Mouse (Mus musculus) adrenal gland, postnatal 25 days (tissue): ENCODE data around the gene Atp5j2. TPM values are rescaled to one million over a fixed set of nuclear protein-coding genes. Genes with fewer than 3 reads are reported as not detected.

Experiments
- DNase-seq: peaks from one replicate; pipeline ENCODE4 v3.0.0; 2021; ENCODE audit warnings: mixed read lengths
- total RNA-seq: library from RNA; stranded (reverse); gene quantifications from 2 replicates; pipeline ENCODE4 v1.2.3, GENCODE M21; 2021

Gene Atp5j2
- total RNA-seq, 1 experiment from 2014 or later: 437 TPM

GRCm38 (mm10) chr5:145201321-145201991 is 9.6 kb upstream of the Atp5j2 start, which contains the start of gene Zkscan14:
Zkscan14 (minus strand) TSS chr5:145201868.
- DNase-seq: peak; percentile 65

DNA sequence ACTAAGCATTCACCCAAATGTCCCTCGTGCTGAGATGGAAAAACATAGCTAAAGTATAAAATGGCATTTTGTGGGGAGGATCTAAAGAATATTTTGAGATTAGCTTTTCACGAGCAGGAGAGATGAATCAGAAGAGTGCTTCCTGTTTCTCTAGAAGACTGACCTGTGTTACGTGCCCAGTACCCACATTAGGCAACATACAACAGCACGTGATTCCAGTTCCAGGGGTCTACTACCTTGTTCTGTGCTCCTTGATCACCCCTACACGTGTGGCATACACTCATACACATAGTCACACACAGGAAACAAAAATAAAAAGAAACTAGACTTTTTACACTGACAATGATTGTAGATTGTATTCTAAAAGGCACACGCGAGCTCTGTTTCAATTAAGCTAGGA is 8.5 kb upstream of the Atp5j2 start:
- no peak for DNase-seq

DNA sequence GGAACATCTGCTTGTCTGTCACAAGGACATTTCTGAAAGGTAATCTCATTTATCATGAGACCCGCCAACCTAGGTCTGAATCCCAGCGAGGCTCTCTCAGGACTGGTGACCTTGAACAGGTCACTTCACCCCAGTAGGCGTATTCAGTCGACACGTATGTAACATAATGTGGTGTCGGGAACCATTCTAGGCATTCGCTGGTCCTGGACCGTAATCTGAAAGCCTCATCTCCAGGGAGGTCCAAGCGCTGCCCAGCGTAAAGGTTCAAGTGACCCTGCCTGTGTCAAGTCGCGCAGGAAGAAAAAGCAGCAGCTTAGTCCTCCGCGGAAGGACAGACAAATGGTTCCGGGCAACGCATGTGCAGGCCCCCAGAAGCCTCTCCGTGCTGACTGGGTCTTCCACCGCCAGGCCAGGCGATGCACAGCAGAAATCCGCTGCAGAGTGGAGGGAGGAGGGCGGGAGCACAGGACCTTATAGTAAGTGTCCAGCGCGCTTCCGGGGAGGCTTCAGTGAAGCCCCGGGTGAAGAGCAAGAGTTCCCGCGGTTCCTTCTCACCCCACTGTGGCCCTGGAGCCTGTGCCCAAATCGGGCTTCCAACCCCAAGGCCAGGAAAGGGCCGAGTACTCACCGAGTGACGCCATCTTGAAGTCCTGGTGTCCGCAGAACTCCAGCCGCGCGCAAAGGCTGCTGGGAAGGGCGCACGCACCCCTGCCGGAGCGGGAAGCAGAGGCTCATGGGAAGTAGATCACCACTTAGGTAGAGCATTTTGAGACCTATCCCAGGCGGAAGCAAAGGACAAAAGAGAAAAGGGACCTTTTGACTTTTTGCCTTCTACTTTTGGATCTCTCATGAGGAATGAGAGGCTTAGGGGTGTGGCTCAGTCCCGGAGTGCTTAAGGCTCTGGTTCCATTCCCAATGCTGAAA is 725 bp downstream of the Atp5j2 start:
- DNase-seq: peak; percentile 89

DNA sequence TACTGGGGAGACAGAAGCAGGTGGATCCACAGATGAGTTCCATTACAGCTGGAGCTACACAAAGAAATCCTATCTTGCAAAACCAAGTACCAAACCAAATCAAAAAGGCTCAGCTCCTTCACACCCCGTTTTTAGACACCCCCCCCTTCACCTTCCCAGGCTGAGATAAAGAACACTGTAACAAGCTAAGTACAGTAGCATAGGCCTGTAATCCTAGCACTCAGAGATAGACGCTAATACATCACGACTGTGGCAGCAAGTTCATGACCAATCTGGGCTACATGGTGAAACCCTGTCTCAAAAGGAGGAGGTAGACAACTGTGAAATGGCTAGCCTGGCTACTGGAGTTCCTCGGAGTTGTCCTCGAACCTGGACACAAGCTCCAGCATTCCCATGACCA is 1.5 kb downstream of the Atp5j2 start:
- no peak for DNase-seq

- DNase-seq: no peak
Measured at GRCm38 (mm10) chr5:145189416-145189815, 2.4 kb downstream of the Atp5j2 start.

DNA sequence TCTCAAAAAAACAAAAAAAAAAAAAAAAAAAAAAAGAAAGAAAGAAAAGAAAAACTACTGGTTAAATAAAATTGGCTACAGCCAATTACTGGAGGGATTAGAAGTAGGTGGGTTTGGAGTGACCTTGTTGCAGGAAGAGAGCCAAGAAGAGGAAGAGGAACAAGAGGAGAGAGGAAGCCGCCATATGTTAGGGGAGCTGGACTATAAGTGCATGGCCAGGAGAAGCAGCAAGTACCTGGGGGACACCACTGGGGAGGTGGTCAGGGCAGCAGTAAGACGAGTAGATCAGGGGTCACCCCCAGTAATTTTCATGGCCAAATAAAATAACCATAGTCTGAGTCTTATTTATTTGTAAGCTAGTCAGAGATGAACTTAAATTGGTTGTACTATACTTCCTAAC is 6.6 kb downstream of the Atp5j2 start:
- no peak for DNase-seq

DNA sequence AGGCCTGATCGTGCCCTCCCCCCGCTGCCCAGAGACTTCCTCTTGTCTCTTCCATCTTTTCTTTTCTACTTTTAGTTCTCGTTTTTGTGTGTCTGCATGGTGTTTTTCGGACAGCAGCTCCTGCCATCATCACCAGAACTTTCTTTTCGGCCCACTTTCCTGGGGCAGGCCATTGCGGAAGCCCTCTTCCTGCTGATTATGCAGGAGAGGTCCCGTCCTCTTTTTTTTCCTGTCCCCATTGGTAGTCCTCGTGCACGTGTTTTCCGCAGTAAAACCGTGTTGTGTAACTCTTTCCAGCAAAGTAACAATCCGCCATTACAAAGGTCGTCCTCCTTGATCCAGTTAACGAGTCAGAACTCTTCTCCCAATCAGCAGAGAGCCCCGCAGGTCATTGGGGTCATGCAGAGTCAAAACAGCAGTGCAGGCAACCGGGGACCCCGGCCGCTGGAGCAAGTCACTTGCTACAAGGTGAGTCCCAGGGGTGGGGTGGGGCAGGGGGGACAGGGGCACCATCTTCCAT is 13.3 kb downstream of the Atp5j2 start:
- no peak for DNase-seq

DNA sequence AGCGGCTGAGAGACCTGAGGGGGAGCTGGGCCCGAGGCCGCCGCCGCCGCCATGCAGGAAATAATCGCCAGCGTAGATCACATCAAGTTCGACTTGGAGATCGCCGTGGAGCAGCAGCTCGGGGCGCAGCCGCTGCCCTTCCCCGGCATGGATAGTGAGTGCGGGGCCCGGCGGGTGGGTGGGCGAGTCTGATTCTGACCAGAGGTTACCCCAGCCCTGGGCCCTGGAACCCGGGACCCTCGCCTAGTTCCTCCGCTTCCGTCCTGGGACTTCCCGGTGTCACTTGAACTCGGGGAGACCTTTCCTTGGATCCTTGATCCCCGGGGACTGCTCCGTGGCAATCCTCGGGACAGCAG is 24.6 kb downstream of the Atp5j2 start:
- DNase-seq: no peak

DNA sequence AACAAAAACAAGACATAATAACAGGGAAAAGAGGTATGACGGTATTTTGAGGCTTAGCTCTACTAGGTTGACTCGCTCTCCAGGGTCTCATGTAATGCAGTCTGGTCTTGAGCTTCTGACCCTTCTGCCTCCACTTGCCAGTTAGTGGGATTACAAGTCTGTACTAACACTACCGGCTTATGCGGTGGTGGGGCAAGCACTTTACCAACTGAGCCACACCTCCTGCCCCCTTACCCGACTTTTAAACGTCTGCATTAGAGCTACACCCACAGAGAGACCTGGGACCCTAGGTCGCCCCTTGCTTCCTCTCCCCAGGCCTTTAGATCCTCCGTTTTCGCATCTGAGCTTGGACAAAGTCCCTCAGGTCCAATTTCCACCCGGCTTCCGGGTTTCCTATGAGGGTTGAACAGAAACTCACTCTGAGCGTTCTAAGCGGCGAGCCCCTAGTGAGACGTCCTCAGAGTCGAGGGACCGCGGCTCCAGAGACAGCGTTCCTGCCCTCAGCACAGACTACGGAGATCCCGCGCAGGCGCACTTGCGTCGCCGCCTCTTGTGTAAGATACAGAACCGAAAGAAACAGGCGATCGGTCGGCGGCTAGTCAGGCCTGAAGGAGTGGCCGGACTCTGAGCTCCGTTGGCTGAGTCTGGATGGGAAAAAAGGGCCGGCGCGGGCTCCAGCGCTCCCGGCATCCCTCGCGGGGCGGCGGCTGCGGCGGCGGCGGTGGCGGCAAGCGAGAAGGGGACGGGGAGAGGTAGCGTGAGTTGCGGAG is 25.1 kb downstream of the Atp5j2 start, which contains the start of the genes Ptcd1 and Cpsf4:
Gene Ptcd1, minus strand, starts transcription at position 573 of the 770 bp plus-strand sequence.
Gene Cpsf4, plus strand, starts transcription at position 678 of the 770 bp plus-strand sequence.
- peak; percentile 98 for DNase-seq

DNA sequence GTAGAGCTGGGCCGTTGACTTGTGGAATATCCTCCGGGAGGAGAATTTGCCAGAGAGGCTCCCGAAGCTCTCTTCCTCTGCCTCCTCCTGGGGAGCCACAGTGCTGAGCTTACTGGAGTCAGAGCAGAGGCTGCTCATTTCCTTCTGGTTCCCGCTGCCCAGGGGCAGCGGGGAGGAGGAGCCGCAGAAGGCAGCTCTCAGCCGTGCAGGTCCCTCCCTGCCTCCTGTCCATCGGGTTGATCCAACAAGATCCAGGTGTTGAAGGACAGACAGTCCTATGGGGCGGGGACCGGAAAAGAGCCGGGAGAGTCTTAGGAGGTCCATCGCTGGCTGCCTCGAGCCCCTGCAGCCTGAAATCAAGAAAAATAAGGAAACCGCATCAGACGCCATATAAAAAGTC is 26.7 kb downstream of the Atp5j2 start:
- DNase-seq: peak; percentile 5

- DNase-seq: peak; percentile 20
Measured at GRCm38 (mm10) chr5:145164710-145165109, 27.2 kb downstream of the Atp5j2 start.

GRCm38 (mm10) chr5:145161361-145161760 is 30.5 kb downstream of the Atp5j2 start:
- no peak for DNase-seq

GRCm38 (mm10) chr5:145152690-145153089 is 39.2 kb downstream of the Atp5j2 start:
- DNase-seq: no peak

GRCm38 (mm10) chr5:145149294-145149693 is 42.6 kb downstream of the Atp5j2 start:
- no peak for DNase-seq

DNA sequence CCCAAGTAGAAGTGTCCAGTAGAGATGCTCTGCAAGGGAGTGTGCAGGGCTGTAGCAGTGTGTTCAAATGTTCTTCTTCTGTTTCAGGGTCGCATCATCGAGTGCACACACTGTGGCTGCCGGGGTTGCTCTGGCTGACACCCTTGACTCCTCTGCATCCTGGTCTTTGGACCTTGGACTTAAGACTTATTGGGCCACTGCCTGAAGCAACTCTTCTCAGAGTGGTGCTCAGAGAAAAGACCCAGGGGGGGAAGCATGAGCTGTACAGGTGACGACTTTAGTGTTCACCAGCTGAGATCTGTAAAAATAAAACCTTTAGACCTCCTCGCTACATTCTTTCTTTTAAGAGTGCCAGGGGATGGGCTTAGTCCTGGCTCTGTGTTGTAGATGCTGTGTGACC is 44.1 kb downstream of the Atp5j2 start:
- DNase-seq: no peak

GRCm38 (mm10) chr5:145140611-145141010 is 51.3 kb downstream of the Atp5j2 start:
- no peak for DNase-seq

- DNase-seq: peak; percentile 93
Measured at GRCm38 (mm10) chr5:145139571-145140519, 52.0 kb downstream of the Atp5j2 start, which contains the start of the genes Pdap1 and Bud31. Pdap1 (minus strand) TSS chr5:145140238. Bud31 (plus strand) TSS chr5:145140362.

- DNase-seq: no peak
Measured at GRCm38 (mm10) chr5:145138836-145139235, 53.0 kb downstream of the Atp5j2 start.
